Mouse (Mus musculus): ENCODE data around the gene Crip1. TPM values are rescaled to one million over a fixed set of nuclear protein-coding genes. Genes with fewer than 3 reads are reported as not detected.

The Crip1 gene
- polyA plus RNA-seq (2012; rRNA removed), result 102 and 112 TPM in 2 replicates

GRCm38 (mm10) chr12:113146112-113147057 is at the start of gene Crip1:
Crip1 (plus strand) TSS chr12:113146316.

DNA sequence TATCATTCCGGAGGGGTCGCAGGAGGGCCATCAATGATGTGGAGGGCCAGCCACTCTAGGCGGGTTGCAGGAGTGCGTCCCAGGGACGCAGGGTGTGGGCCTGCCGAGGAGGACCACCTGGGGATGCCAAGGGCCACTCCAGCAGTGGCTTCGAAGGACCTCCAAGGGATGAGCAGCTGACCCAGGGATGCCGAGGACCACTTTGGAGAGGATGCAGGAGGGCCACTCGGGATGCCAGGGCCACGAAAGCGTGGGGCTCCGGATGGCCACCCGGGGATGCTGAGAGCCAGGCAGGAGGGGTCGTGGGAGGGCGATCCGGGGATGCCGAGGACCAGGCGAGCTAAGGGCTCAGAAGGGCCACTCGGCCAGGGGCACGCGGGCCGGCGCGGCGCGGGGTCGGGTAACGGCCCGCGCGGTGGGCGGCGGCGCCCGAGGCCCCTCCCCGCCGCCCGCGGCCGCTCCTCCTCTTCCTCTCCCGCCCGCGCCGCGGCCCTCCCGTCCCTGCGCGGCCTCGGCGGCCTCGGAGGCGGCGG is 48.3 kb upstream of the Crip1 start, which contains the start of gene Mta1:
TSS of gene Mta1 (plus strand) at position 530 of the 533 bp plus-strand sequence.

GRCm38 (mm10) chr12:113139908-113140615 is 6.1 kb upstream of the Crip1 start, which contains the start of gene Crip2:
Crip2 (plus strand) TSS chr12:113140236.

GRCm38 (mm10) chr12:113155887-113156539 is 9.9 kb downstream of the Crip1 start, which contains the start of gene Tedc1:
Tedc1 (plus strand) TSS chr12:113156421.

DNA sequence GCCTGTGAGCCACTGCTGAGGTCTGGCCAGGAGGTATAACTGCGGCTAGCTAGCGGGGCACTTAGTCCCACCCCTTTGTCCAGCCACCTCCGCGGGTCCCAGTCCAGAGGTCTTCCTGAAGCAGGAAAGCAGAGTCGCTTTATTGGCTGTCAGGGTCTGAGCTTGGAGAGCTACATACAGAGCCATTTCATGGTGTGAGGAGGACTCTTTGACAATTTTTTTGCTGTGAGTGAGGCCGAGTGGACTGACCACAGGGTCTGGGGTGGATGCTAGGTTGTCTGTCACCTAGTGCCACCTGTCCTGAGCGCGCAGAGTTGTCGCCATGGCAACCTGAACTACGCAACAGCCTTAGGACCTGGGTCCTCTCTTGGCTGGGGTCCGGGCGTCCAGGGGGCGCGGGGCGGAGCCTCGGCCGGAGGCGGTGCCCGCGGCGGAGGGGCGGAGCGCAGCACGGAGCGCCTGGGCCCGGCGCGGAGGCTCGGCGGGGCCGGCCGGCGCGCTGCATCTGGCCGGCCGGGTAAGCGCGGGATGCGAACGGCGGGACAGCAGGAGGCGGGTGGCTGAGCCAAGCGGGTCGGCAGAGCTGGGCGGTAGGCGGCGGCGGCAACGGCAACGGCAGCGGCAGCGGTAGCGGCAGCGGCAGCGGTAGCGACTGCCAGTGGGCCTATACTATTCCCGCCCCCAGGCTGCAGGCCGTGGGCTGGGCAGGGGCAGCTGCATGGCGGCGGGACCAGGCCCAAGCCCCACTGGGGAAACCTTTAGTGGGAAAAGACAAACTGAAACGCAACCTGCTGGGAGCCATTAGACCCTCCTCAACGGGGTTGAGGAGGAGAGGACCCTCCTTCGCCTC is 39.6 kb downstream of the Crip1 start, which contains the start of gene Tmem121:
TSS of gene Tmem121 (plus strand) at position 489 of the 850 bp plus-strand sequence.

Other genes with a start within 250 kb of the Crip1 start
- gene Jag2, start 216.5 kb upstream of the Crip1 start, polyA plus RNA-seq (2012; rRNA removed), result 19.3 and 19.6 TPM in 2 replicates
- gene Nudt14, start 204.2 kb upstream of the Crip1 start, polyA plus RNA-seq (2012; rRNA removed), result 32.2 and 39.3 TPM in 2 replicates
- 20.3 and 21.4 TPM in 2 replicates for gene Btbd6, start 169.8 kb upstream of the Crip1 start, polyA plus RNA-seq (2012; rRNA removed)
- 88.4 and 89.6 TPM in 2 replicates for gene Brf1, start 145.6 kb upstream of the Crip1 start, polyA plus RNA-seq (2012; rRNA removed)
- gene Pacs2, start 131.8 kb upstream of the Crip1 start, polyA plus RNA-seq (2012; rRNA removed), result 47.2 and 55.8 TPM in 2 replicates
- 0.07 and 0.09 TPM in 2 replicates for gene Tex22, start 71.8 kb upstream of the Crip1 start, polyA plus RNA-seq (2012; rRNA removed)
- 104 and 129 TPM in 2 replicates for gene Mta1, start 48.0 kb upstream of the Crip1 start, polyA plus RNA-seq (2012; rRNA removed)
- gene Crip2, start 6.1 kb upstream of the Crip1 start, polyA plus RNA-seq (2012; rRNA removed), result 128 and 134 TPM in 2 replicates
- gene Tedc1, start 10.1 kb downstream of the Crip1 start, polyA plus RNA-seq (2012; rRNA removed), result 37.7 and 56.1 TPM in 2 replicates
- 22.9 and 30.9 TPM in 2 replicates for gene Tmem121, start 39.6 kb downstream of the Crip1 start, polyA plus RNA-seq (2012; rRNA removed)